Mouse (Mus musculus): ENCODE measurements around the gene Nckap5. TPM values are rescaled to one million over a fixed set of nuclear protein-coding genes. Genes with fewer than 3 reads are reported as not detected.

Gene Nckap5
- total and polyA plus RNA-seq, 3 experiments, result not detected

- TF ChIP-seq USF2 (IDR thresholded peaks at IDR 0.05; ENCODE audit: borderline replicate concordance in 1 of 2, insufficient read depth in 1 of 2, low read depth in 1 of 2, low read length in 2 of 2), result no peak
- no peak for TF ChIP-seq UBTF (IDR thresholded peaks at IDR 0.05; ENCODE audit: borderline replicate concordance, insufficient read depth, low read depth, low read length)
- no peak for TF ChIP-seq CTCF (IDR thresholded peaks at IDR 0.05 in 2 of 3, conservative IDR thresholded peaks at IDR 0.05 in 1 of 3; ENCODE audit: control insufficient read depth in 1 of 3, insufficient read depth in 1 of 3, low read depth in 2 of 3, low read length in 3 of 3, poor library complexity in 1 of 3, severe bottlenecking in 1 of 3)
- no peak for TF ChIP-seq MYC (IDR thresholded peaks at IDR 0.05; ENCODE audit: low read depth, low read length)
- no peak for TF ChIP-seq KAT2A (conservative IDR thresholded peaks at IDR 0.05; ENCODE audit: low read depth, low read length)
- H3K27me3 ChIP-seq (ENCODE audit: control insufficient read depth in 1 of 2, insufficient read depth in 2 of 2, low read length in 2 of 2), result no peaks in the 10 kb centered on the region
- peaks cover 4 to 8% of the 10 kb centered on the region in 2 experiments; a peak in 1 of 4 replicates for H3K4me1 ChIP-seq (ENCODE audit: control insufficient read depth in 1 of 2, insufficient read depth in 2 of 2, low read length in 2 of 2)
- H3K9ac ChIP-seq (ENCODE audit: control insufficient read depth, low read depth, low read length, poor library complexity, severe bottlenecking), result no peak overlapping the region
- H3K4me3 ChIP-seq (ENCODE audit: control insufficient read depth in 1 of 2, insufficient read depth in 1 of 2, low read depth in 2 of 2, low read length in 2 of 2), result no peak overlapping the region
- no peak overlapping the region for H3K27ac ChIP-seq (ENCODE audit: control insufficient read depth, low read depth, low read length)
- no peak for DNase-seq (ENCODE audit: low read depth, low spot score)
- no peaks in the 10 kb centered on the region for H3K79me2 ChIP-seq (ENCODE audit: control insufficient read depth, insufficient read depth, low read length, poor library complexity)
- H3K9me3 ChIP-seq (replicated peaks; ENCODE audit: insufficient read depth, low read length), result no peaks in the 10 kb centered on the region
- no peaks in the 10 kb centered on the region; a peak in 1 of 4 replicates for H3K36me3 ChIP-seq (ENCODE audit: control insufficient read depth in 1 of 2, insufficient read depth in 2 of 2, low read length in 2 of 2)
Measured at GRCm38 (mm10) chr1:126332026-126332425, 498.6 kb downstream of the Nckap5 start.

GRCm38 (mm10) chr1:126320696-126321095 lies 509.9 kb downstream of the Nckap5 start:
- TF ChIP-seq MAZ (IDR thresholded peaks at IDR 0.05; ENCODE audit: low read depth, low read length) (no peak), RAD21 (IDR thresholded peaks at IDR 0.05; ENCODE audit: low read depth, low read length) (no peak), ZMIZ1 (IDR thresholded peaks at IDR 0.05; ENCODE audit: low read depth, low read length) (no peak), BHLHE40 (IDR thresholded peaks at IDR 0.05; ENCODE audit: borderline replicate concordance, low read depth, low read length) (no peak), POLR2AphosphoS2 (IDR thresholded peaks at IDR 0.05; ENCODE audit: low read length) (no peak)
- no peak for DNase-seq (ENCODE audit: low read depth, low spot score)
- Histone ChIP-seq H3K4me3 (ENCODE audit: control insufficient read depth in 1 of 2, insufficient read depth in 1 of 2, low read depth in 2 of 2, low read length in 2 of 2) (no peak overlapping the region), H3K4me1 (ENCODE audit: control insufficient read depth in 1 of 2, insufficient read depth in 2 of 2, low read length in 2 of 2) (peaks cover 2 to 11% of the 10 kb centered on the region in 2 experiments), H3K27me3 (ENCODE audit: control insufficient read depth in 1 of 2, insufficient read depth in 2 of 2, low read length in 2 of 2) (no peaks in the 10 kb centered on the region), H3K79me2 (ENCODE audit: control insufficient read depth, insufficient read depth, low read length, poor library complexity) (no peaks in the 10 kb centered on the region), H3K9ac (ENCODE audit: control insufficient read depth, low read depth, low read length, poor library complexity, severe bottlenecking) (no peak overlapping the region), H3K36me3 (ENCODE audit: control insufficient read depth in 1 of 2, insufficient read depth in 2 of 2, low read length in 2 of 2) (peaks cover 0 to 4% of the 10 kb centered on the region in 2 experiments; a peak in 2 of 4 replicates), H3K27ac (ENCODE audit: control insufficient read depth, low read depth, low read length) (no peak overlapping the region), H3K9me3 (replicated peaks; ENCODE audit: insufficient read depth, low read length) (no peaks in the 10 kb centered on the region)

- DNase-seq (ENCODE audit: low read depth, low spot score), result peak; percentile 93
- H3K9ac ChIP-seq (ENCODE audit: control insufficient read depth, low read depth, low read length, poor library complexity, severe bottlenecking), result peak overlapping the region; percentile 20; the same call in 1 of the 2 replicates
- H3K27me3 ChIP-seq (ENCODE audit: control insufficient read depth in 1 of 2, insufficient read depth in 2 of 2, low read length in 2 of 2), result no peaks in the 10 kb centered on the region
- H3K4me3 ChIP-seq (ENCODE audit: control insufficient read depth in 1 of 2, insufficient read depth in 1 of 2, low read depth in 2 of 2, low read length in 2 of 2), result peak overlapping the region; percentile 5; a peak in 1 of 4 replicates
- peaks cover 2 to 11% of the 10 kb centered on the region in 2 experiments for H3K4me1 ChIP-seq (ENCODE audit: control insufficient read depth in 1 of 2, insufficient read depth in 2 of 2, low read length in 2 of 2)
- no peaks in the 10 kb centered on the region for H3K9me3 ChIP-seq (replicated peaks; ENCODE audit: insufficient read depth, low read length)
- H3K79me2 ChIP-seq (ENCODE audit: control insufficient read depth, insufficient read depth, low read length, poor library complexity), result no peaks in the 10 kb centered on the region
- H3K27ac ChIP-seq (ENCODE audit: control insufficient read depth, low read depth, low read length), result peak overlapping the region; percentile 91
- H3K36me3 ChIP-seq (ENCODE audit: control insufficient read depth in 1 of 2, insufficient read depth in 2 of 2, low read length in 2 of 2), result peaks cover 0 to 4% of the 10 kb centered on the region in 2 experiments; a peak in 2 of 4 replicates
- TF ChIP-seq MEF2A (IDR thresholded peaks at IDR 0.05; ENCODE audit: extremely low read depth, insufficient replicate concordance, low read depth, low read length, poor library complexity, severe bottlenecking) (peak; percentile 74; the same call in 1 of the 2 replicates), NELFE (IDR thresholded peaks at IDR 0.05; ENCODE audit: low read depth, low read length) (no peak), MAFK (IDR thresholded peaks at IDR 0.05; ENCODE audit: borderline replicate concordance, low read depth, low read length) (peak; percentile 53; the same call in 1 of the 2 replicates), RCOR1 (IDR thresholded peaks at IDR 0.05; ENCODE audit: low read depth, low read length) (peak; percentile 80), TBP (IDR thresholded peaks at IDR 0.05; ENCODE audit: low read depth, low read length) (no peak), GATA1 (IDR thresholded peaks at IDR 0.05; ENCODE audit: low read depth, low read length) (peak; percentile 95), MXI1 (IDR thresholded peaks at IDR 0.05; ENCODE audit: low read depth, low read length) (0 out of 2 replicates have a peak, but pooled peaks have one; percentile 30), KAT2A (conservative IDR thresholded peaks at IDR 0.05; ENCODE audit: low read depth, low read length) (no peak), USF1 (IDR thresholded peaks at IDR 0.05; ENCODE audit: low read depth, low read length) (no peak), ZNF384 (IDR thresholded peaks at IDR 0.05; ENCODE audit: low read depth, low read length) (0 out of 2 replicates have a peak, but pooled peaks have one; percentile 41), POLR2AphosphoS5 (IDR thresholded peaks at IDR 0.05; ENCODE audit: borderline replicate concordance, low read depth, low read length) (no peak), TAL1 (IDR thresholded peaks at IDR 0.05; ENCODE audit: low read length) (peak; percentile 95), SIN3A (IDR thresholded peaks at IDR 0.05; ENCODE audit: low read length) (peak; percentile 51; the same call in 1 of the 2 replicates), ZMIZ1 (IDR thresholded peaks at IDR 0.05; ENCODE audit: low read depth, low read length) (no peak), TCF12 (IDR thresholded peaks at IDR 0.05; ENCODE audit: low read depth, low read length) (peak; percentile 96)
Measured at GRCm38 (mm10) chr1:126317874-126318607, 512.6 kb downstream of the Nckap5 start.

Measured in MEL (cell line).